Mouse (Mus musculus) ES-E14 (cell line): ENCODE measurements around the gene Bhmt2.

Source experiments
- HCFC1 ChIP-seq: IDR thresholded peaks from 2 replicates; pipeline ENCODE4 v1.6.1; 2012; ENCODE audit warnings: low read length, inconsistent platforms, borderline replicate concordance; ENCODE audit not compliant: insufficient read depth
- MAFK ChIP-seq: IDR thresholded peaks from 2 replicates; pipeline ENCODE4 v1.6.1; 2014; ENCODE audit warnings: mild to moderate bottlenecking, low read depth, low read length, inconsistent platforms; ENCODE audit not compliant: insufficient read depth

DNA sequence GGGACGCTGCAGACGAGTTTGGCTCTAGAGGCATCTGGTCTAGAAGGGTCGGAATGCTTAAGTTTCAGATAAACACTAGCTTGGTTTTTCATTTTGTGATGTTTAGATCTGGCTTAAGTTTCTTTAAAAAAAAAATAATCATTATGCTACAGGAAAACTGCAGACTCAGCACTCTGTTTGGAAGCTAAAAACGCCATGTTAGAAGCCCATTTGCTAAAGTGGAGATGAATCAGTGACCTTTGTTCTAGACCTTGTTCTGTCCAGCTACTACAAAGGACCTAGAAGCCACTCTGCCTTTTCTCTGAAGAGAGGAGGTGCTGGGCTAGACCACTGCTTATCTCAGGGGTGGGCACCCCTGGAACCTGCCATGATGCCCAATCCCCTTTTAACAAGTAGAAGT lies 36.2 kb upstream of the Bhmt2 start:
- TF ChIP-seq HCFC1 = no peak
- TF ChIP-seq MAFK = no peak
